Mouse (Mus musculus) C2C12 (cell line): Measurements from ENCODE around the gene Tep1. TPM values are rescaled to one million over a fixed set of nuclear protein-coding genes. Genes with fewer than 3 reads are reported as not detected.
A peak's percentile ranks its signal among the peaks of the same experiment; 100 is the strongest.

ENCODE experiments used
- H3K27me3 ChIP-seq: one replicate; pipeline ENCODE4 v1.6.1; 2011; ENCODE audit not compliant: control insufficient read depth, insufficient read depth, insufficient read length
- H3K36me3 ChIP-seq: one replicate; pipeline ENCODE4 v1.6.1; 2011; ENCODE audit not compliant: control insufficient read depth, insufficient read depth
- H3K4me3 ChIP-seq: one replicate; pipeline ENCODE4 v1.5.1; 2011; ENCODE audit warnings: mild to moderate bottlenecking, control low read depth; ENCODE audit not compliant: poor library complexity, insufficient read depth, severe bottlenecking
- H3K79me2 ChIP-seq: one replicate; pipeline ENCODE4 v1.6.1; 2011; ENCODE audit not compliant: control insufficient read depth, insufficient read depth
- H3K79me3 ChIP-seq: one replicate; pipeline ENCODE4 v1.6.1; 2011; ENCODE audit warnings: low read depth, control low read depth
- H3ac ChIP-seq: one replicate; pipeline ENCODE3; 2011; ENCODE audit warnings: low read depth; ENCODE audit not compliant: control insufficient read depth, insufficient read length
- CEBPB ChIP-seq: IDR thresholded peaks from one replicate; pipeline ENCODE4 v1.6.1; 2011; ENCODE audit warnings: low read depth, mild to moderate bottlenecking, control low read depth, moderate library complexity
- CTCF ChIP-seq: IDR thresholded peaks from one replicate; pipeline ENCODE4 v1.5.1; 2011; ENCODE audit not compliant: control insufficient read depth, insufficient read depth, insufficient read length
- FOSL1 ChIP-seq: IDR thresholded peaks from one replicate; pipeline ENCODE4 v1.8.0; 2011; ENCODE audit warnings: mild to moderate bottlenecking, low read length; ENCODE audit not compliant: poor library complexity, insufficient read depth, severe bottlenecking
- MAX ChIP-seq: IDR thresholded peaks from one replicate; pipeline ENCODE4 v1.6.1; 2011; ENCODE audit warnings: mild to moderate bottlenecking, control low read depth
- MYOD1 ChIP-seq: IDR thresholded peaks from one replicate; pipeline ENCODE4 v1.6.1; 2011; ENCODE audit warnings: low read depth; ENCODE audit not compliant: control insufficient read depth, insufficient read length
- MYOG ChIP-seq: IDR thresholded peaks from one replicate; pipeline ENCODE4 v1.6.1; 2011; ENCODE audit not compliant: control insufficient read depth, insufficient read length; ENCODE audit errors: extremely low read depth
- USF1 ChIP-seq: IDR thresholded peaks from one replicate; pipeline ENCODE4 v1.6.1; 2011; ENCODE audit warnings: low read depth, mild to moderate bottlenecking, control low read depth, moderate library complexity
- polyA plus RNA-seq: library from polyadenylated mRNA; unstranded; fragments of >200 nt; fragmentation: generic; extraction: Trizol; gene quantifications from one replicate; pipeline ENCODE4 v1.2.1, GENCODE M21; 2012; ENCODE audit warnings: missing spikeins

Tep1 gene
- polyA plus RNA-seq, 1 experiment: 9.9 TPM

- no peaks in the 10 kb centered on the region for H3K27me3 ChIP-seq
- no peaks in the 10 kb centered on the region for H3K36me3 ChIP-seq
- H3K79me2 ChIP-seq: no peaks in the 10 kb centered on the region
- no peak within 1 kb of the TSS for H3K4me3 ChIP-seq
- H3ac ChIP-seq: peak within 1 kb of the TSS; percentile 65
- no peaks in the 10 kb centered on the region for H3K79me3 ChIP-seq
- TF ChIP-seq FOSL1 (no peak), MYOD1 (no peak), MYOG (no peak), USF1 (no peak), CEBPB (no peak)
Measured at GRCm38 (mm10) chr14:50897374-50897765, 27.0 kb upstream of the Tep1 start, which contains the start of gene Klhl33. Gene Klhl33, minus strand, starts transcription at chr14:50897507.

GRCm38 (mm10) chr14:50896747-50897373 lies 26.5 kb upstream of the Tep1 start:
- TF ChIP-seq USF1: no peak

GRCm38 (mm10) chr14:50895985-50896746 lies 25.8 kb upstream of the Tep1 start:
- Histone ChIP-seq H3K4me3 (no peak overlapping the region), H3K79me3 (no peaks in the 10 kb centered on the region), H3K79me2 (no peaks in the 10 kb centered on the region), H3K27me3 (no peaks in the 10 kb centered on the region), H3ac (peak overlapping the region; percentile 65), H3K36me3 (no peaks in the 10 kb centered on the region)
- TF ChIP-seq MAX (peak; percentile 13), USF1 (no peak), CEBPB (peak; percentile 100), MYOG (no peak)

More at GRCm38 (mm10) chr14:50896747-50897373, 26.5 kb upstream of the Tep1 start:
- Histone ChIP-seq H3K36me3 (no peaks in the 10 kb centered on the region), H3K79me3 (no peaks in the 10 kb centered on the region), H3K79me2 (no peaks in the 10 kb centered on the region), H3K27me3 (no peaks in the 10 kb centered on the region), H3K4me3 (no peak overlapping the region), H3ac (peak overlapping the region; percentile 65)

GRCm38 (mm10) chr14:50895407-50895806 lies 25.0 kb upstream of the Tep1 start:
- no peaks in the 10 kb centered on the region for H3K79me3 ChIP-seq
- H3K79me2 ChIP-seq: no peaks in the 10 kb centered on the region
- no peaks in the 10 kb centered on the region for H3K36me3 ChIP-seq
- no peak for TF ChIP-seq MYOG
- TF ChIP-seq FOSL1: no peak
- no peak for TF ChIP-seq MAX
- TF ChIP-seq MYOD1: no peak
- TF ChIP-seq CTCF: no peak
- no peak for TF ChIP-seq USF1
- no peak for TF ChIP-seq CEBPB
- H3K4me3 ChIP-seq: no peak overlapping the region
- H3ac ChIP-seq: no peak overlapping the region
- no peaks in the 10 kb centered on the region for H3K27me3 ChIP-seq

- Histone ChIP-seq H3K4me3 (no peak overlapping the region), H3K36me3 (no peaks in the 10 kb centered on the region), H3K27me3 (no peaks in the 10 kb centered on the region), H3ac (no peak overlapping the region), H3K79me2 (no peaks in the 10 kb centered on the region), H3K79me3 (no peaks in the 10 kb centered on the region)
- TF ChIP-seq MAX: no peak
- no peak for TF ChIP-seq CTCF
- no peak for TF ChIP-seq FOSL1
- TF ChIP-seq CEBPB: no peak
- no peak for TF ChIP-seq MYOD1
- no peak for TF ChIP-seq USF1
- TF ChIP-seq MYOG: no peak
Measured at GRCm38 (mm10) chr14:50892541-50893459, 22.4 kb upstream of the Tep1 start.
